Mouse (Mus musculus) thymus, postnatal 4 days (tissue): ENCODE results near the gene Rabac1.

Experiments used
- DNase-seq: peaks from one replicate; pipeline ENCODE4 v3.0.0; 2021

Rabac1 gene

DNA sequence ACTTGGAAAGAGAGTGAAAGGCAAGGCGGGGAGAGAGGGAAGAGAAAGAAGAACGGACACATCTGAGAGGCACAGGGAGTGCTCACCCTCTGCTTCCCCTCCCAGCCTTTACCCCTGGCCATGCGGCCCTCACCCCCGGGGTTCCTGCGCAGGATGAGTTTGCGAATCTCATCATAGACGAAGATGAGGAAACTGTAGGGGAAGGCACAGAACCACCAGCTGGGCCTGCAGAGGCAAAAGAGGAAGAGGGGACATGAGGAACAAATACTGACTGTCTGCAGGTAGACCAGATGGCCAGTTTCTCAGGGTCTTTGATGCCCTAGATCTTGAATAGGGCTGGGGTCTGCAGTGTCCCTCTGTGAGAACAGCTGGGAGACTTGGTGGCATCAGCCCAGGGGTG is 6.2 kb upstream of the Rabac1 start:
- DNase-seq, result no peak

DNA sequence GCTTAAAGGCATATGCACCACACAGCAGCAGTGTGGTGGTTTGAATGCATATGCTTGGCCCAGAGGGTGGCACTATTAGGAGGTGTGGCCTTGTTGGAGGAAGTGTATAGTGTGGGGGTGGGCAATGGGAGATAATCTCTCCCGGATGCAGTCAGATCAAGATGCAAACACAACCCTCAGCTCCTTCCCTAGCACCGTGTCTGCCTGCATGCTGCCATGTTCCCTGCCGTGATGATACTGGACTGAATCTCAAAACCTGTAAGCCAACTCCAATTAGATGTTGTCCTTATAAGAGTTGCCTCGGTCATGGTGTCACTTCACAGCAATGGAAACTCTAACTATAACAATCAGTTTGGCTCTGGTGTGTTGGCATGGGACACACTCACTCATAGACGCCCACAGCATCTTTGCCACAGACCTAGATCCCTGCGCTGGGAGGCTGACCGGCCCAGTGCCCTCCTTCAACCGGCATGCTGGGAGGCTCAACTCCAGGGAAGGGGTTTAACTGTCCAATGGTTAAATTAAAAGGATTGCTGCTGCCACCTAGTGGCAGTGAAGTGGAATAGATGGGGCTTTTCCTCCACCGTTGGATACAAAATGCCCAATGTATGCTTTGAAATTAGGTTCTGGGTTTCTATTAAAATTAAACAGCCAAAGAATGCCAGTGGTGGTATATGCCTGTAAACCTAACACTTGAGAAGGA is 2.5 kb upstream of the Rabac1 start:
- peak; percentile 57 for DNase-seq

- DNase-seq, result no peak
Measured at GRCm38 (mm10) chr7:24973902-24974301, 1.3 kb upstream of the Rabac1 start.

DNA sequence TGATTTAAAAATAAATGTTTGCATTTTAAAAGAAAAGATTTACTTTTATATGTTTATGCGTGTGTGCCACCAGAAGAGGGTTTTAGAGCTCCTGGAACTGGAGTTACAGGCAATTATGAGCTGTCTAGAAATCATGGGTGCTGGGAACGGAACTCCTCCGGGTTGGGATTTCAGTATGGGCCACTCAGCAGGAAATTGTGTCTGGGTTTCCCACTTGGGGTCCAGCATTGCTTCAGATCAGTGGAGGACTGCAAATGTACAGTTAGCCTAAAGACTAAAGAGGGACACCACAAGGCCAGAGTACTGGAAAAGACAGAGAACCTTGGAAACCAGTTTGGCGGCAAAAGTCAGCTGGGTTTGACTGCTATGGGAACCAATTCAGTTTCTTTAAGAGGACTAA is 654 bp upstream of the Rabac1 start:
- DNase-seq, result no peak

DNA sequence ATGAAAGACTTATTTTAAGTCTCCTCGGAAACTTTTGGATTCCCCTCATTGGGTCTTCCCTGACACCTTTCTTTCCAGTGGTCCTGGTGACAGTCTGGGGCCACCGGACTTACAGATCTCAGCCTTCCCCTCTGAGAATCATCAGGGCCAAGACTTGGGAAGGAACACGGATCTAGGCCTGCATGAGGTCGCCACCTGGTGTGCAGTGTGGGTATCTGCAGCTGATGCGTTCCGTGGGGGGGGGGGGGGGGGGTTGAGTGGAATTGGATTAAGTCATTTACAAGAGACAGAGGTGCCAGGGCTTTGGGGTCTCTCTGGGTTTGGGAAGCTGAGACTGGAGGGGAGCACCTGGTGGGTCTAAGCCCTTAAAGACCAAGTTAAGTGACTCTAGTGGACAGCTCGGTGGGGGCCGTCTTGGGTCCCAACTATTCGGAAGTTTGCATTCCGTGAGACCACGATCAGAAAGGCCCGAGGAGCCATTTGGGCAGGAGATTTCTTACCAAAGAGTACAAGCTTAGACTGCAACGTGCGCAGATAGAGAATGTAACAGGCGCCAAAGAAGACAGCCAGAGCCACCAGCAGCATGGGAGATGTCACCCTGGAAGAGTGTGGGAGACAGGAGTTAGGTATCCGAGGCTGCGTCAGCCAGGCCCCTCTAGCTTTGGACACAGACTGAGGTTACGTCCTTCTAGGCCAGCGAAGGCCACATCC is 1.1 kb downstream of the Rabac1 start:
- DNase-seq, result peak; percentile 70

GRCm38 (mm10) chr7:24970341-24970740 is 2.2 kb downstream of the Rabac1 start:
- DNase-seq, result no peak

- no peak for DNase-seq
Measured at GRCm38 (mm10) chr7:24969805-24970204, 2.7 kb downstream of the Rabac1 start.

DNA sequence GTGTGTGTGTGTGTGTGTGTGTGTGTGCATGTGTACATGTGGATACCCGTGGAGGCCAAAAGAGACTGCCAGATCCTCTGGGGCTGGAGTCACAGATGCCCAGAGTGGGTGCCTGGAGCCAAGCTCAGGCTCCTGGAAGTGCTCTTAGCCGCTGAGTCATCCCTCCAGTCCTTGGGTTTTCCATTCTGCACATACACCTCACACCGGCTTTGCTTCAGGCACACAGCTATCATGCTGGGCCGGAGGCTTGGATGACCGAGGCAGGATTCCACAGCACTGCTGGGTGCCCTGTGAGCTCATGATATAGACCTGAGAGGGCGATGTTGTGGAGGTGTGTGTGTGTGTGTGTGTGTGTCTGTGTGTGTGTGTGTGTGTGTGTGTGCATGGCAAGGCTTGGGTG is 4.1 kb downstream of the Rabac1 start:
- no peak for DNase-seq

- no peak for DNase-seq
Measured at GRCm38 (mm10) chr7:24967966-24968365, 4.6 kb downstream of the Rabac1 start.

DNA sequence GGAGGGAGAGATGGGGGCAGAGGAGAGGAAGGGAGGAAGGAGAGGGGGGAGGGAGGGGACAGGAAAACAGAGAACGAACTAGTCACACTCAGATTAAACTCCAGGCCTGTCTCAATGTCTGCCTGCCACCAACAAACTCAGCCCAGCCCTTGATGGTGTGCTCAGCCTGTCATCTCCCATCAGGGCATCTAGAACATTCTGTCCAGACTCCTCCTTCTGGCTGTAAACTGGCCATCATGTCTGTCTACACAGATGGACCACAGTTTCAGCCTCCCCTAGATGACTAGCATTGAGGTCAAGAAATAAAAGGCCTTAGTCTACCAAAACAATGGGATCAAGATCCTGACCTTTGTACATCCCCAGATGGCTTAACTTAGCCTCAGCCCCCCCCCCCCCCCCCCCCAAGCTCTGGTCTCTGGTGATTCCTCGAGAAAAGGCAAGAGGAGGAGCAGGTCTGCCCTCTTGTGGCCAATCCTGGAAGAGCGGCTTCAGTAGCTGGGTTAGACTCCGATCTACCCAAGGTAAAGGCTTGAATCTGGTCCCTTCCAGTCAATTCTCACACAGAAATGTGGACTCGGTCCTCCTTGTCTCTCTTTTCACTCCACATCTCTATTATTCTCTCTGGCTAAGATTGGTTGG is 7.5 kb downstream of the Rabac1 start:
- peak; percentile 91 for DNase-seq

DNA sequence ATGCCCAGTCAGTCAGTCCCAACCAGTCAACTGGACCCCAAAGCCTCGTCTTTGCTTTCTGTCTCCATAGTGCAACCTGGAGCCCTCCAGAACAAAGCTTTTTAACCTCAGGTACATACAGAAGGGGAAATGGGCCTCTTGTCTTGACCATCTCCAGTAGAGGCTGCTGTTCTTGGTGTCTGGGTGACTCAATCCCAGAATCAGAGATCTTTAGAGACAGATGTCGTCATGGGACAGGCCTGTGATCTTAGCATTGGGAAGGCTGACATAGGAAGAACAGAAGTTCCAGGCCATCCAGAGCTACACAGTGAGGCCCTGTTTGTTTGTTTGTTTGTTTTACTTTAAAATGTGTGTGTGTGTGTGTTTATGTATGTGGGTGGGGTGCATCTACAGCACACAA is 8.3 kb downstream of the Rabac1 start:
- DNase-seq, result no peak

- peak; percentile 31 for DNase-seq
Measured at GRCm38 (mm10) chr7:24955226-24955625, 17.3 kb downstream of the Rabac1 start.

- peak; percentile 77 for DNase-seq
Measured at GRCm38 (mm10) chr7:24954450-24954849, 18.1 kb downstream of the Rabac1 start.

DNA sequence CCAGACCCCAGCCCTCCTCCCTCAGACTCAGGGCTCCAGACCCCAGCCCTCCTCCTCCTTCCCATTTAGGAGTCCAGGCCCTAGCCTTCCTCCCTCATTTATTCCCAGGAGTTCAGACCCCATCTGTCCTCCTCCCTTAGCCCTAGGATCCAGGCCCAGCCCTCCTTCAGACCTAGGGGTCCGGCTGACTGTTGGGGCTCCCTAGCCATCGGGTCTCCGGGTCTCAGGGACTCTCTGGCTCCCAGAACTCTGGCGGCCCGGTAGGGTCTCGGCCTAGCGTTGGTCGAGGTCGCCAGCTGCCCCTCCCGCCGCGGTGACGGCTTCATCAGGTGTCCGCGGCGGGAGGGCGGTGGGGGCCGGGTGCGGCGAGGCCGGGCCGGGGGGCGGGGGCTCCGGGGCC is 18.6 kb downstream of the Rabac1 start:
- DNase-seq, result no peak

DNA sequence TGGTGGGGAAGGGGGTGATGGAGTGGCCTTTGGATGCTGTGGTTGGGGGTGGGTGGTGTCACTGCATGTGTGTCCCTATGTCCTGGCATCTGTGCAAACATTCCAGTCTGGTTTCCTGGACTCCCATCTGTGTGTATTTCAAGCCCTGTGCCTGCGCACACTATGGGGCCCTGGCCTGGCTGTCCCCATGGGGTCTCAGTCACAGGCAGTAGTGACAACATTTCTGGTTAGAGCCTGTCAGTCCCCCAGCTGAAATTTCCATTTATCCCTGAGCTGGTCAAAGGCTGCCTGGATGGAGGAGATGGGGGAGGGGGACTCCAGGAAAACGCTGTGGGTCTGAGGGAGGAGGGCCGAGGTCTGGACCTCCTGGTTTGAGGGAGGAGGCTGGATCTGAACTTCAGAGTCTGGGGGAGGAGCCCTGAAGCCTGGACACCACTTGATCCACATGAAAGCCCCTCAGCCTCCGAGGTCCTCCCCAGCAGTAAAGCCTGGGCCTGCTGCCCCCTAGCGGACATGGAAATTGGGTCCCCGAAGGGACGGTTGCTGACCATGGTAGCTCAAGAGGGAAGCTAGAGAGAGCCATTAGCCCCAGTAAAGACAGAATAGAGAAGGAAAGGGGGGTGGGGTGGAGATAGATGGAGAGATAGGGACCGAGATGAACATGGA is 22.5 kb downstream of the Rabac1 start:
- peak; percentile 91 for DNase-seq

DNA sequence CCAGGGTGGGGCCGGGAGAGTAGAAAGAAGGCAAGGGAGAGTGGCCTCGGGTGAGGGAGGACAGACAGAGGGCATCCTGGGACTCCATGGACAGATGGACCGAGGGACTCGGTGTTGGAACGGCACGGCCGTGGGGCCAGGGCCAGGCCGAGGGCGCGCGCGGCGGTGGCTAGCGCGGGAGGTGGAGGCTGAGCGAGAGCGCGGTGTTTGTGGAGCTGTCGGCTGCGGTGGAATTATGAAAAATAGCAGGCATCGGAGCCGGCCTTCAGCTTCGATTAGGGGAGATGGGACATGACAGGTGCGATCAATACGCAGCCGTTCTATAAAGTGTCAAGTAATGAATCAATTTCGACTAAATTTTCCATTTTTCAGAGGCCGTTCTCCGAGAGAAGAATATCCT is 23.8 kb downstream of the Rabac1 start:
- no peak for DNase-seq

GRCm38 (mm10) chr7:24947316-24948048 is 25.1 kb downstream of the Rabac1 start:
- no peak for DNase-seq

GRCm38 (mm10) chr7:24944257-24944950 is 28.1 kb downstream of the Rabac1 start, which contains the start of gene Gm4881:
Gene Gm4881 (minus strand): TSS chr7:24944494.
- DNase-seq, result peak; percentile 24

DNA sequence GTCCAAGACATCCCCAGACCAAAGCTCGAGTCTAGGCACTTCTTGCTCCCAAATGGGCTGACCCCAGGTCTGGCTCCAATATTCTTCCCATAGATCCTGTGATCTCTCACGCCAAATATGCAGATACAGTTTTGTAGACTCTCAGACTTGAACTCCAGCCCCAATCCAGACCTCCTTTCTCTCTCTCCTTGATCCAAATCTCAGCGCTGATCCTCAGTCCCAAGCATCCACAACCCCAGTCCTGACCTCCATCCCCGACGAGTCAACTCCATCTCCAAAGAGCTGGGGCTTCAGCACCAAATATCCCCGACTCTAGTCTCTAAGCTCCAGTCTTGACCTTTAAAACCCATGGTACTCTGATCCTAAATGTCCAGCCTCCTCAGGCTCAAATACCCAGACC is 28.9 kb downstream of the Rabac1 start:
- no peak for DNase-seq

DNA sequence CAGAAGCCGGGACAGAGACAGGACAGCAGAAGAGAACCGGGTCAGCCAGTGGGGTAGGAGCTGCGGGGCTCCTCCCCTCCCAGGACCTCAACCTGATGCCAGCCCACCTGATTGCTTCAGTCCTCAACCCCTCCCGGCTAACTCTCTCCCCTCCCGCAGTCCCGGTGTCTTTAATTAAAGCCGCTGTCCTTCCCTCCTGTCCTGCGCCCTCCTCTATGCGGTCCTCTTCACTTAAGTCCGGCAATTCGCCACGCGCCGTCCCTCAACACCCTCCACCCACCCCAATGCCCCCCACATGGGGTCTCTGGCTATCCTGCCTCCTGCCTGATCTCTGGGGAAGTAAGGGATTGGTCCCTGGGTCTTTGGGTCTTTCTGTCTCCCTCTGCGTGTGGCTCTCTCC is 40.9 kb downstream of the Rabac1 start:
- no peak for DNase-seq

DNA sequence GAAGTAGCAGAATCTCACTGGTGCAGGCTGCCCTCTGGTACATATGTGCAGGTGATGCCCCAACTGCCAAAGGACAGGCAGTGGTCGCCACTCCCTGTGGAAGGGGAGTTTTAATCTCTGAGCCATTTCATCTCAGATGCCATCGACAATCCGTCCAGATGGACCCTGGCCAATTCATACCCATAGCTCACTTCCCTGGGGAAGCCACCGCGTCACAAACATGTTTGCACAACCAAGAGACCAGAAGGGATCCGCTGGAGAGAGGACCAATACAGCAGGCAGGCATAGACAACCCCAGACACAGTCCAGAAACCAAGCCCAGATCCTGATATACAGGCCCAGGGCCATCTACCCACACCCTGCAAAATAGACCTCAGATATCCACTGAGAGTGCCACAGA is 42.1 kb downstream of the Rabac1 start:
- DNase-seq, result no peak
